Mouse (Mus musculus) left cerebral cortex, adult 18-20 months (tissue): ENCODE measurements at regions not wholly inside any gene's neighbourhood (a gene's known extent, or its start where the extent isn't known, plus 50 kb on each side); places are given as distances from the start of the nearest gene placed in this dataset.
"Not testable (repeated sequence)": the region's sequence is repeated elsewhere in the genome, so short reads cannot be mapped to it uniquely, and the experiment has no call there.

ENCODE experiments used
- DNase-seq, 2 experiments: peaks; one replicate each; pipeline ENCODE4 v3.0.0; 2021 to 2022; ENCODE audit warnings: low spot score in 2 of 2, mixed read lengths in 1 of 2

DNA sequence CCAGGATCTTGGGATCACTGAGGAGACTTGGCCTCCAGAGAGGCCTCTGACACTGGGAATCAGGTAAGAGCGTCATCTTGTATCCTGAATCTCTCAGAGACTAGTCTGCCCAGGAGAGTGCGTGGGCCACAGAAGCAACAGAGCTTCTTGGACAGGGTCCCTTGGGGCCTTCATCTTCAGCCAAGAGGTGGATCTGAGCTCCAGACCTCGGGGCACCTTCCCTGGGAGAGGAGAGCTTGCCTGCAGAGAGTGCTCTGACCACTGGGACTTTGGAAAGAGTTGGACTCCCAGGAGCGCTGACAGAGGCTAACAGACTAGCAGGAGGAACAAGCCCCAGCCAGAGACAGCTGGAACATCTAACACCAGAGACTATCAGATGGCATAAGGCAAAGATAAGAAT, 73.9 kb upstream of the Gm15319 start:
- peak; percentile 19 to 20 for DNase-seq

DNA sequence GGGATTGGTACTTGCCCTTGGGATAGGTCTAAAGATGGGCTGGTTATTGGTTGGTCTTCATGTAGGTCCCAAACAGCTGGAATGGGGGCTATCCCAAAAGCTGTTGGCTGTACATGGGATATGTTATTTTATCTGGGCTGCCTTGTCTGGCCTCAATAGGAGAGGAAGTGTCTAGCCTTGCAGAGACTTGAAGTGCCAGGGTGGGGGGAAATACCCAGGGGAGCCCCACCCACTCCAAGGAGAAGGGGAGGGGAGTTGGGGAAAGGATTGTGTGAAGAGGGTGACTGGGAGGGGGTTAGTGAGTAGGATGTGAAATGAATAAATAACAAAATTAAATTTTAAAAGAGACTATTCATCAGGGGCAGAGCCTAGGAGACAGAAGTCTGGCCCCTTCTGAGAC, 70.2 kb upstream of the Gm15319 start:
- not testable (repeated sequence) for DNase-seq

DNA sequence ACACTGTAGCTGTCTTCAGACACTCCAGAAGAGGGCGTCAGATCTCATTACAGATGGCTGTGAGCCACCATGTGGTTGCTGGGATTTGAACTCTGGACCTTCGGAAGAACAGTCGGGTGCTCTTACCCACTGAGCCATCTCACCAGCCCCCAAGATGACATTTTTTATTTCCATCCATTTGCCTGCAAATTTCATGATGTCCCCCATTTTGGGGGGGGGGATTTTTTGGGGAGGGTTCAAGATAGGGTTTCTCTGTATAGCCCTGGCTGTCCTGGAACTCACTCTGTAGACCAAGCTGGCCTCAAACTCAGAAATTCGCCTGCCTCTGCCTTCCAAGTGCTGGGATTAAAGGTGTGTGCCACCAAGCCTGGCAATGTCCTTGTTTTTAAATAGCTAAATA, 66.5 kb upstream of the Gm15319 start:
- DNase-seq, result not testable (repeated sequence)

DNA sequence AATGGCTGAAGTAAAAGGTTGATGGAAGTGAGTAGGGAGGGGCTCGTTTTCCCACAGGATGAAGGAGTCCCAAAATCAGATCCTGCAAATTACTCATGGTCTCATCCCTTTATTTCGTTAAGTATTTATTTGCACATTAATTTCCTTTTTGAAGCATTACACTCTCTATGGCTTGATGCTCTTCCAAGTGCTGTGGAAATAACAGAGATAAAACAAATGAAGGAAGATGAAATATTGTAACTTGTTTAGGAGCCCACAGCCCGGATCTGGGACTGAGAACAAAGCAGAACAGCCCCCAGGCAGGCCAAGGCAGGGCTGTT, 61.9 kb upstream of the Gm15319 start:
- not testable (repeated sequence) for DNase-seq

DNA sequence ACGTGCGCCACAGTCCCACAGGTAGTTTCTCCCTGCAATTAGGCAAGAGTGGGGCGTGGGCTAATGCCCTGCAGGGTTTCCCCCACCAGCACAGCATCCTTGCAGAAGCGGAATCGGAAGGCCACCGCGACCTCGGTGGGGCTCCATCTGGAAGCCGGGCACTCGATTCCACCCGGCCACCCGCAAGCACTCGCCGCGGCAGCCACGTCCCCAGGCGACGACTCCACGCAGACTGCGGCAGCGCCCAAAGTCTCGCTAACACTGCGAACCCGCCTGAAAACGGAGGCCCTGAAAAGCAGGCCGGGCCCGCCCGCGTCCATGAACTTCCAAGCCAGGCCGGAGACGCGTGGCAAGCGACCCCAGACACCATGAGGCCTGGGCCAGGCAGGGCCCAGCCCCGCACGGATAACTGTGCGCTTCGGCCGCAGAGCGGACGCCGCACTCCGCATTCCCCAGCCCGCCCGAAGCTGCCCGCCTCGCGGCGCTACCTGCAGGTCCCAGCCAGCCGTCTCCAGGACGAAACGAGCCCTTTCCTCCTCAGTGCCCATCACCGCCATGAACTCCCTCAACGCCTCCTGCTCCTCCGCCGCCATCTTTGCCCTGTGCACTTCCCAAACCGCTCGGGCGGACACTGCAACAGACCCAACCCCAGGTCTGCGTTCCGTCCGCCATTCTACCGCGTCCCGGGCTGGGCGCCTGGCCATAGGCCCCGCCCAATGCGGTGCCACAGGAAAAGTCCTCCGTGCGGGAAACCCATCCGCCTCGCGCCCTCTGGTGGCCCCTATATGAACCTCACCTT, 61.3 kb upstream of the Gm15319 start:
- peak; percentile 100 for DNase-seq

DNA sequence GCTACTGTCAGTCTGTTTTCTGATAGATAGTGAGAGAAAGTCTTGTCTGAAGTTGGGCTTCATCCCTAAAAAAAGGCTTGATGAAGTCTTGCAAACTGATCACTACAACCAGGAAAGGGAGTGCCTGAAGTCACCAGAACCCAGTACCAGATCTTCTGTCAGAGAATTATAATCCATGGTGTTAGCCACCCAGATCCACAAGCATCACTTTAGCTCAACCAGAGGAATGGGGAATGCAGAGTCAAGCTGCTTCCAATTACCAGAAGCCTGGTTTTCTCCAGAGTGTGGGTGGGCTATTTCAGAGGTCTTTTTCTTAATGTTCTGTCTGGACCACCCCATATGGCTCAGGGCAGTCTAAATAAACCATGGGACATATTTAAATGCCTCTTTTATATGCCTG, 57.8 kb upstream of the Gm15319 start:
- not testable (repeated sequence) for DNase-seq
